Mouse (Mus musculus) thymus, postnatal 10 days (tissue): ENCODE measurements at regions not wholly inside any gene's neighbourhood (a gene's known extent, or its start where the extent isn't known, plus 50 kb on each side); places are given as distances from the start of the nearest gene placed in this dataset.
"Not testable (repeated sequence)": the region's sequence is repeated elsewhere in the genome, so short reads cannot be mapped to it uniquely, and the experiment has no call there.

Source experiments
- DNase-seq, 2 experiments: peaks; one replicate each; pipeline ENCODE4 v3.0.0; 2021; ENCODE audit warnings: low spot score in 2 of 2

DNA sequence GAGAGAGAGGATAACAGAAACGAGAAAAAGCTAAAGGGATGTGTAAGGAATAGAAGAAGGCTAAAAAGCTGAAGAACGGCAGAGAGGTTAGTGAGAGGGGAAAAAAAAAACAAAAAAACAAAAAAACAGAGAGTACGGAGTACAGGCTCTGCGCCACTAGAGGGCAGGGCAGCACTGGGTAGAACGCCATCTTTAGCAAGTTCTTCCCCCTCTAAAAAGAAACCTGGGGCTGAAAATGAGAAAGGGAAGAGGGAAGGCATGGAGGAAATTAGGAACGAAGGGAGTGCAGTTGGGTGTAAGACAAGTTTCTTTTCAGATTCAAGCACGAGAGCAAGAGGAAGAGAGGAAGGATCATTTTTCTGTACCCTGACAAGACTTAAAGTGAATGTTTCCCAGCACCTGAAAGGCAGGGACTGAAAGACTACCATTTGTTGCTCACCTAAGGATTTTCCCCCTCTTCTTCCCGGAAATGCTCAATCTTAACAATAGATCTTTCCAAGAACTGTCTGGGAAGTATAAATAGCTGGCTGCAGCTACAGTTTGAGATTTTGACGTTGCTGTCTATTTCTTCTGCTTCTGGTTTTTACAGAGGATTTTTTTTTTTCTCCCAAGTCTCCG is 195.6 kb downstream of the Fam198b start:
- peak in 1 of 2 experiments; percentile 38 for DNase-seq

DNA sequence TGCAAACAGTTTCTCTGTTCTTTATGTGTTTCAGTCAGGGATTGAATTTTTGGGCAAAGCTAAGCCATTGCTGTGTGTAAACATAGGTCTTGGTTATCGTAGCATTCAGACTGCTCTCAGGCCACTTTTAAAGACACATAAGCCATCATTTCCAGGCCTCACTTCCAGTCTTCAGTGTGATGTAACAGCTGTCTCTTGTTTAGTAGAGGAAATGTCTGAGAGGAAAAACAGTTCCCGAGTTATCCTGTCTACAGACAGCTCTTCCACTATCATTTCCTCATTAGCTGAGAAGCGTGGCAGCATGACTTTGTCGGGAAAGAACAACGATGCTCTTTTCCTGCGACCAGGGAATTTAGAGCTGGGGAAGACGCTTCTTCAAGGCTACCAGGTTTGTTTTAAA is 196.9 kb downstream of the Fam198b start:
- DNase-seq: no peak

GRCm38 (mm10) chr3:80082780-80083519 is 198.6 kb downstream of the Fam198b start:
- DNase-seq: no peak

GRCm38 (mm10) chr3:80084168-80084567 is 199.8 kb downstream of the Fam198b start:
- DNase-seq: no peak

GRCm38 (mm10) chr3:80099625-80100024 is 215.3 kb downstream of the Fam198b start:
- DNase-seq: no peak

- DNase-seq: no peak
Measured at GRCm38 (mm10) chr3:80120177-80120736, 235.9 kb downstream of the Fam198b start.

DNA sequence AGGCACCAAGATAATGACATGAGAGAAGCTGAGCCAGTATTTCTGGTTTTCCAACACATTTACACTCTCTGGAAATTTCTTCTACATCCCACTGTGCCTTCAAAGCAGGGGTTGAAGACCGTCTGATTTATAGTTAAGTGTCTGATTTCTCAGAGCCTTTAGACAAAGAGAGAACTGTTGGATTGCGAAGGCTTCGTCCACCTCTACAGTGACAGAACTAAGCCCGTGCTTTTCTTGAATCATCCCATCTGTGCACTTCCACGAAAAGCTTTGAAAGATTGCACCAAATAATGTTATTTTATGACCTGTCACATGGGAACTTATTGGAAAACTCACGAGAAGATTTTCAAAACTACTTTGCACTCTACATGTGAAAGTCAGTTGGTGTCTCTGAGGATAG is 239.3 kb downstream of the Fam198b start:
- DNase-seq: no peak

DNA sequence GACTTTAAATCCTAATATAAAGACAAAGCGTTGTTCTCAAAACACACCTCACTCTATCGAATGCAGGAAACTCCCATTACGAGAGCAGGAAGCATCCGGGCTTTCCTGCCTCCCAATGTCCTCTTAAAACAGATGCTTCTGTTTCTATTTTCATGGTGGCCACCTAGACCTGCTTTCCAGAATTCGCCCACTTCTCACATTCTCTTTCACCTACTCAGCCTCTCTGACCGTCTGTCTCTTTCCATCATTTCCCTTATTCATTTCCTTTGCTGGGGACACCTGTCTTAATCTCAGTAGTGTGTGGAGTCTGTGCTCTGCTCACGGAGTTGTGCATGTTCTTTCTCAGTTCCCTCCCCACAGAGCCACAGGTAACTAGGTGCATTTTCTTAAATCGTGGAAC is 240.3 kb downstream of the Fam198b start:
- no peak for DNase-seq

DNA sequence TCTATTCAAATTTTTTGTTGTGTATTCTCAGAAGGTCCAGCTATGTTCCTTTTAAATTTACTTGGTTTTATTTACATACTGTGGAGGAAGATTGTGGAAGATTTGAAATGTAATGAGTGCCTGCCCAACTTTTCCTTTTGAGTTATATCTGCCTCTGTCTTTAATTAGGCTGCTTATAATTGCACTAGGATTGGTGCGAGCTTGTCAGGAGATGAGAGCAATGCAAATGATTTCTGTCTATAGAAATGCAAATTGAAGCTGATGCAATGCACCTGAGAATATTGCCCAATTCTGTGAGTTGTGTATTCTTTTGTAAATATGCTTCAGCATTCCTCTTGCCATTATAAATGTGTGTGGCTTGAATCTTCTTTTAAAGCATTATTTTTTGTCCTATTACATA is 257.4 kb downstream of the Fam198b start:
- no peak for DNase-seq

GRCm38 (mm10) chr3:80160473-80160872 is 276.1 kb downstream of the Fam198b start:
- DNase-seq: no peak

DNA sequence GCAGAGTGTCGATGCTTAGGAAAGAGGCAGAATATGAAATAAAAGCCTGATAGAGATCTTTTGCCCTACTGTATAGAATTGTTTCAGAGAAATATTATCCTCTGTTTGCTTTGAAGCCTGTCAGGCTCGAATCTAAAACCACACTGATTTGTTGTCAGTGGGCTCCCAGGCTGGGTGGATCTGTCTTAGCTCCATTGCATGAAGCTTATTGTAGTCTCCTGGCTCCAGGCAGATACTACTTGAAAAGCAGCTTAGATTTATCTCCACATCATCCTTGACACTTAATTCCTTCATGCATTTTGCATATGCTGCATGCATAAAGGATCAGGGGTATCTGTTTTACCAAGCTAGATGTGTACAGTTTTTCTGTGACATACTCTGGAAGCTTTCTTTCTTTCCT is 297.4 kb downstream of the Fam198b start:
- DNase-seq: no peak

DNA sequence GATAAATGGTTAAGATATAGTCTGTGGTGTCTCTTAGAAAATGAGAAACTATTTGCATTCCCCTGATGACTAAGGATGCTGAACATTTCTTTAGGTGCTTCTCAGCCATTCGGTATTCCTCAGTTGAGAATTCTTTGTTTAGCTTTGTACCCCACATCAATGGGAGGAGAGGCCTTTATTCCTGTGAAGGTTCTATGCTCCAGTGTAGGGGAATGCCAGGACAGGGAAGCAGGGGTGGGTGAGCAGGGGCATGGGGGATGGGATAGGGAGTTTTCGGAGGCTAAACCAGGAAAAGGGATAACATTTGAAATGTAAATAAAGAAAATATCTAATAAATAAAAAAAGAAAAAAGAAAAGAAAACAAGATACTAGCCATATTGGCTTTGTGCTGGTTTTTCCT is 297.8 kb downstream of the Fam198b start:
- not testable (repeated sequence) for DNase-seq

DNA sequence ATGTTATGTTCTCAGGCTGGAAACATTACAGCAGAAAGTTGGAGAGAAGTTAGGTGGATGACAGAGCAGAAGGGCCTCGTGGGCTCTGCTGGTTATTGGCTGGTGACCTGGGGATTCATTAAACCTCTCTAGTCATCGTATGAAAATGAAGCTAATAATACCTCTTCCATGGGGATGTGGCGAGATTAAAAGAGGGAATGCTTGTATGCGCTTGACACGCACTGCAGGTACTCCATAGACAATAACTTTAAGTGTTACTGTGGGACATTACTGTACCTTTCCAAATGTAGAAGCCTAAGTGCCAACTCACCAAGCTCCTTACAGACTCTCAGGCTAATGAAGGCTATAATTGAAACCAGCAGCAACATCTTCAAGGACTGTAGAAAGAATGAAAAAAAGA is 303.1 kb downstream of the Fam198b start:
- no peak for DNase-seq

DNA sequence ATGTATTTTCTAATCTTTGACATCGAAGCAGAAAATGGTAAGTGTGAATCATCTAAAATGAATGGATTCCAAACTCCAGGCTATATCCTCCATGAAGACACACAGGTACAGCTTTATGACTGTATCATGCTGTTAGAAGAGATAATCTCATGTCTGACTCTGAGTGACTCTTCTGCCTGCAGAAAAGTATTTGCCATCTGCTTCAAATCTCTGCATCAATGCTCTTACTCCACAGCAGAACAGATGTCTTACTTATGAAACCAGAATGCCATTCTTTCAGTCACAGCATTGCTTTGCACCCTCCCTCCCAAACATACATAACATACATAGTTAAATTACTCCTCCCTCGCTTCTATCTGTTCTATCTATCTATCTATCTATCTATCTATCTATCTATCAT is 316.6 kb downstream of the Fam198b start:
- DNase-seq: no peak

- DNase-seq: no peak
Measured at GRCm38 (mm10) chr3:80204821-80205220, 320.5 kb downstream of the Fam198b start.

DNA sequence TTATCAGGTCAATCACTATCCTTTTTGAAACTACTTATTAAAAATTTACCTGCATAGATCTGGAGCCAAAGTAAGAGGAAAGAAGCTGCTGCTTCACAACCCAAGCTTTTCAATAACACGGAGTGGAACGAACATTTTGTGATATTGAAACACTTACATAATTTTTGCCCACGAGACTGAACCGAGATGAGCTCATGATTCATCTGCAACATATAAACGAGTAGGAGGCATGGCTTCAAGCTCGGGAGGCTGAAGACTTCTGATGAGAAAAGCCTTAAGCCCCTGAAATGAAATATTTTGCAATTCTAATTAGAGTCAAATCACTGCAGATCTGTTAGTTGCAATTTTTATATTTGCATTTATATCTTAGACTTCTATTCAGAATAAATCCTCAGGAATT is 321.0 kb downstream of the Fam198b start:
- DNase-seq: no peak

GRCm38 (mm10) chr3:80207022-80207421 is 322.7 kb downstream of the Fam198b start:
- DNase-seq: no peak

DNA sequence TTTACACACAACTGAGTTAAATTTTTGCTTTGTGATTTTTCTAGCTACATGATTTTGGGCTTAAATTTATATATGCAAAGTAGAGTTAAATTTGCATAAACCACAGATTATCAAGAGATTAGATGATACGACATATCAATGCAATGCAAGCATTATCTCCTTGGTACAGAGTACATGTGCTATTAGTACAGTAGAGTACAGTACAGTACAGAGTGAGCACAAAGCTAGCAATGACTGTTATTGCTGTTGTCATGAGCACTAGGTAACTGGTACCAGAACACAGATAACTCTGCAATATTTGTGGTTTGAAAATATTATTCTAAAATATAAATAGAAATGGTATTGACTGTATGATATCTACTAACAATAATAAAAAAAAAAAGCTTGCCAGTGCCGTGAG is 323.7 kb downstream of the Fam198b start:
- DNase-seq: no peak

GRCm38 (mm10) chr3:80209596-80209995 is 325.3 kb downstream of the Fam198b start:
- no peak for DNase-seq

DNA sequence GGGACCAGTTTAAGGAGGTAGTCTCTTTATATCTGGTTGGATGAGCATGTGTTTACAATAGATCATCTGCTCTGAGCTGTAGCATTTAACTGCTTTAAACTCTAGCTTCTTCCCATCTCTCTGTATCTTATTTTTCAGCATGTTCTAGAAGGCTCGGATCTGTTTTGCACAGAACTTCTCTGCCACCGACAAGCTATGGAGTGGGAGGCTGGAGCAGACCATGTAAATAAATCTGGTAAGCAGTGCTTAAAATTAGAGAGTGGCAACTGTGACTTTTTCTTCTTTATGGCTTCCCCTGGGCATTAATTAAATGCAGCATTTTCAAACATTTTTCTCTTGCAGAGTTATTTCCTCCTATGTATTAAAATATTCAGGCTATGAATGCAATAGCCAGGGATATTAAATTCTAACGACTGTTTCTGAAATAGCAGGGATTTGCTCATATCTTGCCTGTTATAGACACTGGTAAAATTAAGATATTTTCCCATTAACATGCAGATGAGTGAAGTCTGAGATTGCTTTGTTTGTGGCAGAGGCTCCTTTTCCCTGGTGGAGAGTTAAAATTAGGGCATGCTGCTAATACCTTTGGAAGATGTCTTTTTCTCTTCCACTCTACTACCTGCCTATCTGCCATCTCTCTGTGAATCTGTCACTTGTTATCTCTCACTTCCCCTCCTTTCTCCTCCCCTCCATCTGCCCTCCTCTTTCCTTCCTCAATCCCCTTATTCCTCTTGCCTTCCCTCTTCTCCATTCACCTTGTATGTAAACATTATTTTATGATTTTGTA is 327.2 kb downstream of the Fam198b start:
- no peak for DNase-seq

DNA sequence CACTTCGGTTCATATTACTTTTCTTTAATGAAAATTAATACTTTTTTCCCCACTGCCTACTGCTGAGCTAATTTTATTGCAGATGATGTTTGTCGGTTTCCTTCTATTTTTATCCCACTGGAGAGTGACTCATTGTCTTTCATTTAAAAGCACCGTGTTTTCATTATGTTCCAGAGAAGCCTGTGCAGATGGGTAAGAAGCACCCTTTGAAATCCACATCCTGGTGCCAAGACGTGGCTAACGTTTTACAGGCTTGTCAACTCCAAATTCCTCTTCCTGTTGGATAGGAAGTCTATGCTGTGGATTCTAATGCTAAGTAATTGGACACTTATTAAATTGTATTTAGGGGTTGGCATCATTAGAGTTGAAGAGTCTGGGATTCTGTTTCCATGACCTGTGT is 364.3 kb downstream of the Fam198b start:
- no peak for DNase-seq

DNA sequence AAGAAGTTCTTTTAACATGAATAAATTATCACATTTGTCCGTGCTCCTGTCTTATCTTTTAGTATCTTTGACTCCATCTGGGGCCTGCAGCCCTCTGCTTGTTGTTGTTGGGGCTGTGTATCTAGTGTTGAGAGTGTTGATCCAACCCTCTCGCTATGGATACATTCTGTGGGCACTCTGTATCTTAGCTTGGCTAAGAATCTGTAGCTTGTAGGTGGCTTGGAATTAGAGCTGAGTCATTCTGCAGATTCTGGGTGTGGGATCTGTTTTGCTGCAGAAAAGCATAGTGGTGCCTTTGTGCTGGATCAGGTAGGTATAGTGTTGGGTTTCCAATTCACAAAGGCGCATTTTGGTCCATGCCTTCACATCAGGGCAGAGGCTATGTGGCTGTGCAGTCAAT is 365.6 kb downstream of the Fam198b start:
- DNase-seq: no peak

GRCm38 (mm10) chr3:80255304-80255703 is 371.0 kb downstream of the Fam198b start:
- DNase-seq: no peak
